Comparison of ENCODE assay signal across 8 mouse cellular contexts in the genomic region with DNA sequence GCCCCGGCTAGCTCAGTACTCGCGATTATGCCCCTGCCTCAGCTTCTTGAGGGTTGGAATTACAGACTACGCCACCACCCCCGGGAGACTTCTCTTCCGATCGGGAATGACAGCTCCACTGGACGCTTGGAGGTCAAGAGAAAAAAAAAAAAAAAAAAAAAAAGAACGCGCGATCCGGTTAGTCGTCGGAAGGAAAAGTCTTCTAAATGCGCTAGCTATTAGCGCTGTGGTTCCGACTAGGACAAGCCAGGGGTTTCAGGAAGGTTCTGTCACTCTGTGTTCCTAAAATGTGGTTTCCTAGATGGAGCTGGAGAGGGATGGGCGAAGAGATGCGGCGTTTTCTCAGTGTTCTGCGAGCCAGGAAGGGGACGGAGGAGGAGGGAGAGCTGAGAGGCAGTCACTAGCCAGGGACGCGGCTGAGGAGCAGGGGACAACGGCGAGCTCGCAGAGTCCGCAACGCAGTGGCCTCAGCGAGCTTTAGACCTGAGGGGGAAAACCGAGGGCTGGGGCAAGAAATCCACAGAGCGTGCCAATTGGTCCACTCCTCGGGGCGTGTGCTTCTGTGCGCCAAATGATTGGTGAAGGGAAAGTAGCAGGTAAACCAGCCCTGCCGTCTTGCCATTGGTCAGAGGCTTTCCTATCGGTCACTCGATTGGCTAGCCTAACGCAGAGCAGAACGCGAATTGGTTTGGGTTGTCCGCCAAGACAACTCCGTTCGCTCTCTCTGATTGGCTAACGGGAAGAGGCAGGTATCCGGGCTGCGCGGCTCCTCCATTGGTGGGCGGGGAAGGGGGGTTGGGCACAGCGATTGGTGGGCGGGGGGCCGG. TPM values are rescaled to one million over a fixed set of nuclear protein-coding genes. Genes with fewer than 3 reads are reported as not detected.
DNase-seq lines count a peak whose midpoint lies in the region; ATAC-seq and TF ChIP-seq lines count a peak whose summit lies in the region.

A gene (plus strand): TSS at position 822 of the 827 bp plus-strand sequence.

- peak; percentile 90 for TF ChIP-seq POLR2A in heart, adult 2 months (IDR thresholded peaks at IDR 0.05; ENCODE audit: insufficient read depth, low read depth, low read length)

- DNase-seq in 3T3-L1 (ENCODE audit: low read depth, low spot score) = peak; percentile 99
- DNase-seq in adrenal gland, postnatal 4 days (ENCODE audit: low spot score in 2 of 2) = peak; percentile 86 to 93
- DNase-seq in embryonic facial prominence, embryonic 14.5 days (ENCODE audit: low spot score) = peak; percentile 100
- DNase-seq in heart, adult 2 months = peak; percentile 92 to 97
- DNase-seq in kidney, adult 8-10 months = peak; percentile 98 to 99
- DNase-seq in spleen, postnatal 10 days (ENCODE audit: low spot score in 2 of 2) = peak; percentile 40 to 85

- peak within 1 kb of the TSS; percentile 74 for H3K4me3 ChIP-seq in embryonic facial prominence, embryonic 14.5 days (ENCODE audit: low read depth, low read length)
- H3K4me3 ChIP-seq in heart, adult 2 months = peak within 1 kb of the TSS; percentile 100
- peak within 1 kb of the TSS; percentile 83 for H3K4me3 ChIP-seq in limb, embryonic 13.5 days
- H3K4me3 ChIP-seq in midbrain, embryonic 16.5 days (ENCODE audit: low read depth, low read length) = peak within 1 kb of the TSS; percentile 85

- peak; percentile 98 for ATAC-seq in embryonic facial prominence, embryonic 14.5 days (ENCODE audit: low read depth)
- ATAC-seq in limb, embryonic 13.5 days (ENCODE audit: low FRiP score, low read depth) = peak; percentile 98
- ATAC-seq in midbrain, embryonic 16.5 days = peak; percentile 98

- no peaks in the 10 kb centered on the region for H3K9me3 ChIP-seq in embryonic facial prominence, embryonic 14.5 days (ENCODE audit: control insufficient read depth, low read length)
- H3K9me3 ChIP-seq in limb, embryonic 13.5 days = no peaks in the 10 kb centered on the region
- no peaks in the 10 kb centered on the region for H3K9me3 ChIP-seq in midbrain, embryonic 16.5 days (replicated peaks; ENCODE audit: control insufficient read depth, low read length, poor library complexity, severe bottlenecking)

- peak; percentile 73; the same call in 1 of the 2 replicates for TF ChIP-seq EP300 in heart, adult 2 months (IDR thresholded peaks at IDR 0.05; ENCODE audit: insufficient read depth, low read depth, low read length)

- no peaks in the 10 kb centered on the region for H3K36me3 ChIP-seq in embryonic facial prominence, embryonic 14.5 days (ENCODE audit: control insufficient read depth, insufficient read depth, low read length)
- H3K36me3 ChIP-seq in heart, adult 2 months (ENCODE audit: control insufficient read depth, insufficient read depth, low read length) = no peaks in the 10 kb centered on the region; the same call in 1 of the 2 replicates
- H3K36me3 ChIP-seq in limb, embryonic 13.5 days = no peaks in the 10 kb centered on the region
- H3K36me3 ChIP-seq in midbrain, embryonic 16.5 days (ENCODE audit: control insufficient read depth, insufficient read depth, low read length) = no peaks in the 10 kb centered on the region

- H3K4me2 ChIP-seq in embryonic facial prominence, embryonic 14.5 days (ENCODE audit: low read depth, low read length) = peak within 1 kb of the TSS; percentile 81
- peak within 1 kb of the TSS; percentile 90 for H3K4me2 ChIP-seq in limb, embryonic 13.5 days (replicated peaks)
- peak within 1 kb of the TSS; percentile 82 for H3K4me2 ChIP-seq in midbrain, embryonic 16.5 days (ENCODE audit: low read length)

- peak within 1 kb of the TSS; percentile 71 for H3K9ac ChIP-seq in embryonic facial prominence, embryonic 14.5 days (ENCODE audit: low read depth, low read length)
- peak within 1 kb of the TSS; percentile 59 for H3K9ac ChIP-seq in heart, adult 2 months (ENCODE audit: low read depth, low read length)
- H3K9ac ChIP-seq in limb, embryonic 13.5 days = peak within 1 kb of the TSS; percentile 75
- H3K9ac ChIP-seq in midbrain, embryonic 16.5 days (ENCODE audit: low read depth, low read length) = peak within 1 kb of the TSS; percentile 76

- peaks cover 3% of the 10 kb centered on the region for H3K79me2 ChIP-seq in heart, adult 2 months (replicated peaks; ENCODE audit: control insufficient read depth, insufficient read depth, low read length)

- peaks cover 40% of the 10 kb centered on the region for H3K27me3 ChIP-seq in embryonic facial prominence, embryonic 14.5 days (replicated peaks; ENCODE audit: control insufficient read depth, insufficient read depth, low read length)
- H3K27me3 ChIP-seq in heart, adult 2 months (ENCODE audit: control insufficient read depth, insufficient read depth, low read length) = no peaks in the 10 kb centered on the region
- H3K27me3 ChIP-seq in limb, embryonic 13.5 days = peaks cover 81% of the 10 kb centered on the region
- H3K27me3 ChIP-seq in midbrain, embryonic 16.5 days (ENCODE audit: control insufficient read depth, insufficient read depth, low read depth, low read length) = peaks cover 16% of the 10 kb centered on the region

- H3K27ac ChIP-seq in embryonic facial prominence, embryonic 14.5 days (replicated peaks; ENCODE audit: low read depth, low read length) = no peak within 1 kb of the TSS; the same call in 1 of the 2 replicates
- peak within 1 kb of the TSS; percentile 94 for H3K27ac ChIP-seq in heart, adult 2 months
- peak within 1 kb of the TSS; percentile 6; the same call in 1 of the 2 replicates for H3K27ac ChIP-seq in limb, embryonic 13.5 days
- H3K27ac ChIP-seq in midbrain, embryonic 16.5 days (ENCODE audit: low read length) = peak within 1 kb of the TSS; percentile 88

- 1% methylated on average over 48 of the region's 52 CpGs for WGBS in embryonic facial prominence, embryonic 14.5 days
- WGBS in heart, adult 2 months = under 1% methylated on average over 52 of the region's 52 CpGs
- 1% methylated on average over 52 of the region's 52 CpGs for WGBS in limb, embryonic 13.5 days
- WGBS in midbrain, embryonic 16.5 days = under 1% methylated on average over 51 of the region's 52 CpGs

- intact Hi-C loops in heart, adult 2 months (cut with DNase I) = loop anchor here (2.0 to 5.0 kb wide), 4 partner anchors 36 to 62 kb away; no protein-coding TSS in a partner anchor

- no peak for TF ChIP-seq CTCF in heart, adult 2 months (IDR thresholded peaks at IDR 0.05)

- H3K4me1 ChIP-seq in embryonic facial prominence, embryonic 14.5 days (ENCODE audit: control insufficient read depth, insufficient read depth, low read length) = peaks cover 16% of the 10 kb centered on the region
- H3K4me1 ChIP-seq in heart, adult 2 months (ENCODE audit: control insufficient read depth, insufficient read depth, low read length) = peaks cover 6% of the 10 kb centered on the region
- peaks cover 13% of the 10 kb centered on the region for H3K4me1 ChIP-seq in limb, embryonic 13.5 days
- H3K4me1 ChIP-seq in midbrain, embryonic 16.5 days (ENCODE audit: control insufficient read depth, insufficient read depth, low read length) = peaks cover 22% of the 10 kb centered on the region

RNA-seq across cellular contexts. Expression of the gene that starts here (rescaled TPM):
- total RNA-seq in adrenal gland, postnatal 4 days (2021) = 10 to 100 TPM; 27.1 to 31.5 TPM
- 8.5 and 9.6 TPM in 2 replicates for polyA plus RNA-seq in embryonic facial prominence, embryonic 14.5 days (2014; fragmentation: Nextera tagmentation; extraction: Ambion mirVana)
- 10 to 100 TPM in 1 of 2 experiments, 1 to 10 TPM in 1; 7.2 to 26.7 TPM for total RNA-seq in heart, adult 2 months (2021)
- polyA plus RNA-seq in heart, adult 2 months (2012; rRNA removed) = 6.6 and 17.1 TPM in 2 replicates
- 6.8 and 7.8 TPM in 2 replicates for polyA plus RNA-seq in limb, embryonic 13.5 days (2015; fragmentation: Nextera tagmentation; extraction: Ambion mirVana)
- 21.0 and 22.8 TPM in 2 replicates for polyA plus RNA-seq in midbrain, embryonic 16.5 days (2015; fragmentation: Nextera tagmentation; extraction: Ambion mirVana)
